Mouse (Mus musculus) cerebellum, adult 8-10 months (tissue): ENCODE measurements around the gene 4921504E06Rik.
A peak's percentile ranks its signal among the peaks of the same experiment; 100 is the strongest.

Experiments used
- DNase-seq: peaks from one replicate; pipeline ENCODE4 v3.0.0; 2022

The 4921504E06Rik gene

GRCm38 (mm10) chr2:19416066-19416465 lies 137.6 kb downstream of the 4921504E06Rik start:
- DNase-seq: no peak

GRCm38 (mm10) chr2:19415063-19415521 lies 138.6 kb downstream of the 4921504E06Rik start:
- DNase-seq: peak; percentile 47

DNA sequence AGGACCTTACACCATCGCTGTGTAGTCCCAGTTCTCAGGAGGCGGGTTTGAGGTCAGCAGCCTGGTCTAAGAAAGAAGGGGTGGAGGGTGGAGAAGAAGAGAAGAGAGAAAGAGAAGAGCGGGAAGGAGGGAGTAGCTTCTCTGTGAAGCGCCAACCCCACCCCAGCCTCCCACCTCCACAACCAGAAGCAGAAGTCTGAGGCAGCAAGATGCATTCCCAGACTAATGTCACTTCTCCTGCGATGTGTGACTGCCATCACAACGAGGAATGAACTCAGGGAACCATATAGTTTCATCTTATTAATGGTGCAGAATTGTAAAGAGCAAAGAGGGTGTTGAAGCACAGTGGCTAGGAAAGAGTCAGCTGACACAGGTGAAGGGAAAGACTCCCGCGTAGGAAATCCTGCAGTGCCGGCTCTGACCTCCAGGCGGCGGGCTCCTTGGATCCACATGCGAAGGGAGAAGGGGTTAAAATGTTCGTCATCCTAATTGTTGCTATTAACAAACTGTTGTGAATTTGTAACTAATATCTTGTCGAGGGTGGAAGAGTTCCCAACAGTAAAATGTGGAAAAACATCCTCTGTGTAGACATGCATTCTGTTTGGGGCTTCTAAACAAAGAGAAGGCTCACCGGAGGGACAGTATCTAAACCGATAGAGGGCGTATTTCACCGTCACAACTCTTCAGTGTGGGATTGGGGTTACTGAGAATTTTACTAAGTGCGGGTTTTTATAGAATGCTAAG lies 139.3 kb downstream of the 4921504E06Rik start:
- DNase-seq: peak; percentile 41
